ENCODE assay signal across 12 mouse cellular contexts in the genomic region with DNA sequence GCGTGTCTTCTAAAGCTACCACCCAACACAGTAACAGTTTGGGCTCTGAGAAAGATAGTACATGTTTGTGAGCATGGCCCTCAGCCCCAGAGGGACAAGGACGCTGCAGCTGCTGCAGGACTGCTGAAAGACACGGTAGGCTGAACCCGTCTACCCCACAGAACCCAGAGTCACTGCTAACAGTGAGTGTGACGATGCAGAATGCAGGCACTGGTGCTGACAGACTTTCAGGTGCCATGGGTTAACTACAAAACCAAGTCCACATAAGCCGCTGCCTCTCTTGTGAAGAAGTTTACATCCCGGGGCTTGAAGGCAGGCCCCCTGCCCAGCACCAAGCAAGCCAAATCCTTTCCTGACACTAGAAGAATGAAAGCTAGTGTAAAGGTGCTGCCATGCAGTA. TPM values are rescaled to one million over a fixed set of nuclear protein-coding genes. Genes with fewer than 3 reads are reported as not detected.
DNase-seq lines count a peak whose midpoint lies in the region; ATAC-seq and TF ChIP-seq lines count a peak whose summit lies in the region.
"Had no signal": no experiment of that assay in that cellular context is flagged by ENCODE, and none has a peak within 500 bp of the region (broad histone marks: within the 10 kb centered on the region; RNA-seq: fewer than 3 reads in every experiment).

No protein-coding gene starts in this region.

- TF ChIP-seq CTCF in layer of hippocampus, adult 2 months (conservative IDR thresholded peaks at IDR 0.05), result no peak

- no peaks in the 10 kb centered on the region for H3K27me3 ChIP-seq in forebrain, embryonic 13.5 days
- no peaks in the 10 kb centered on the region for H3K27me3 ChIP-seq in forebrain, embryonic 14.5 days (replicated peaks; ENCODE audit: control insufficient read depth, insufficient read depth, low read length)
- H3K27me3 ChIP-seq in hindbrain, embryonic 11.5 days (ENCODE audit: control insufficient read depth, insufficient read depth, low read length), result no peaks in the 10 kb centered on the region

- WGBS in forebrain, embryonic 13.5 days, result 77% methylated on average over 7 of the region's 7 CpGs
- 87% methylated on average over 7 of the region's 7 CpGs for WGBS in forebrain, embryonic 14.5 days
- WGBS in hindbrain, embryonic 11.5 days, result 87% methylated on average over 7 of the region's 7 CpGs
- 88% methylated on average over 7 of the region's 7 CpGs for WGBS in macrophage (ENCODE audit: missing documents)

- H3K9me3 ChIP-seq in forebrain, embryonic 13.5 days (replicated peaks), result no peaks in the 10 kb centered on the region
- H3K9me3 ChIP-seq in forebrain, embryonic 14.5 days (replicated peaks; ENCODE audit: control insufficient read depth, low read length), result no peaks in the 10 kb centered on the region
- no peaks in the 10 kb centered on the region for H3K9me3 ChIP-seq in hindbrain, embryonic 11.5 days (ENCODE audit: control insufficient read depth, low read length)

- no peak overlapping the region for H3K27ac ChIP-seq in forebrain, embryonic 13.5 days
- H3K27ac ChIP-seq in forebrain, embryonic 14.5 days (ENCODE audit: low read depth, low read length), result no peak overlapping the region
- H3K27ac ChIP-seq in layer of hippocampus, adult 2 months, result peak overlapping the region; percentile 98
- H3K27ac ChIP-seq in hindbrain, embryonic 11.5 days (ENCODE audit: low read depth, low read length), result no peak overlapping the region
- H3K27ac ChIP-seq in macrophage, result peak overlapping the region; percentile 77

- no peak for DNase-seq in forebrain, embryonic 14.5 days (ENCODE audit: low spot score)
- DNase-seq in layer of hippocampus, adult 2 months (ENCODE audit: low spot score in 2 of 2), result no peak
- no peak for DNase-seq in layer of hippocampus, postnatal 10 days (ENCODE audit: low spot score in 2 of 2)
- no peak for DNase-seq in hindbrain, embryonic 11.5 days (ENCODE audit: low spot score)
- DNase-seq in left cerebral cortex, postnatal 36 days (ENCODE audit: low spot score in 2 of 2), result no peak
- DNase-seq: adrenal gland, postnatal 25 days; cerebellum, adult 9-10 months; right cerebral cortex, adult 18-20 months had no signal

- peak overlapping the region; percentile 88; the same call in 1 of the 2 replicates for H3K4me2 ChIP-seq in forebrain, embryonic 13.5 days
- H3K4me2 ChIP-seq in forebrain, embryonic 14.5 days (ENCODE audit: low read length), result no peak overlapping the region
- H3K4me2 ChIP-seq in hindbrain, embryonic 11.5 days (replicated peaks; ENCODE audit: low read depth, low read length), result 0 out of 2 replicates have a peak overlapping the region, but pooled peaks have one; percentile 7

- H3K4me1 ChIP-seq in forebrain, embryonic 13.5 days, result peaks cover 41% of the 10 kb centered on the region
- H3K4me1 ChIP-seq in forebrain, embryonic 14.5 days (ENCODE audit: control insufficient read depth, insufficient read depth, low read length), result peaks cover 13% of the 10 kb centered on the region
- H3K4me1 ChIP-seq in hindbrain, embryonic 11.5 days (replicated peaks; ENCODE audit: control insufficient read depth, insufficient read depth, low read length), result 0 out of 2 replicates have a peak, but pooled peaks cover 12% of the 10 kb centered on the region

- intact Hi-C loops in left cerebral cortex, postnatal 36 days (cut with DNase I), result no loop called here

- no peak for ATAC-seq in forebrain, embryonic 13.5 days
- ATAC-seq in forebrain, embryonic 14.5 days, result no peak
- ATAC-seq in hindbrain, embryonic 11.5 days (ENCODE audit: low FRiP score), result no peak
- no peak for ATAC-seq in activated CD4-positive, CD25-positive, alpha-beta regulatory T cell, adult 4 months

- H3K79me2 ChIP-seq in macrophage (ENCODE audit: inconsistent target), result peaks cover 71% of the 10 kb centered on the region

- H3K36me3 ChIP-seq in forebrain, embryonic 13.5 days (ENCODE audit: poor library complexity, severe bottlenecking), result peaks cover 38% of the 10 kb centered on the region
- H3K36me3 ChIP-seq in forebrain, embryonic 14.5 days (ENCODE audit: control insufficient read depth, insufficient read depth, low read length), result peaks cover 40% of the 10 kb centered on the region
- peaks cover 10% of the 10 kb centered on the region for H3K36me3 ChIP-seq in hindbrain, embryonic 11.5 days (ENCODE audit: control insufficient read depth, insufficient read depth, low read length)
- H3K36me3 ChIP-seq in macrophage (ENCODE audit: inconsistent target), result peaks cover 28% of the 10 kb centered on the region

- H3K4me3 ChIP-seq in forebrain, embryonic 13.5 days, result no peak overlapping the region
- H3K4me3 ChIP-seq in forebrain, embryonic 14.5 days (ENCODE audit: low read depth, low read length), result no peak overlapping the region
- no peak overlapping the region for H3K4me3 ChIP-seq in layer of hippocampus, adult 2 months
- H3K4me3 ChIP-seq in hindbrain, embryonic 11.5 days (ENCODE audit: low read depth, low read length), result no peak overlapping the region
- H3K4me3 ChIP-seq in macrophage (ENCODE audit: inconsistent target), result no peak overlapping the region

- H3K9ac ChIP-seq in forebrain, embryonic 13.5 days, result 0 out of 2 replicates have a peak overlapping the region, but pooled peaks have one; percentile 94
- no peak overlapping the region for H3K9ac ChIP-seq in forebrain, embryonic 14.5 days (ENCODE audit: low read length)
- no peak overlapping the region; the same call in 1 of the 2 replicates for H3K9ac ChIP-seq in hindbrain, embryonic 11.5 days (ENCODE audit: low read depth, low read length)

RNA-seq across cellular contexts. Expression of a gene that starts 2.6 kb away (rescaled TPM):
- 488 and 509 TPM in 2 replicates for polyA plus RNA-seq in forebrain, embryonic 13.5 days (2015; fragmentation: Nextera tagmentation; extraction: Ambion mirVana)
- polyA plus RNA-seq in forebrain, embryonic 14.5 days (2014; fragmentation: Nextera tagmentation; extraction: Ambion mirVana), result 497 and 526 TPM in 2 replicates
- total RNA-seq in layer of hippocampus, adult 2 months (2021), result 100 to 1,000 TPM; 285 to 286 TPM
- total RNA-seq in layer of hippocampus, postnatal 10 days (2021), result 100 to 1,000 TPM; 278 to 287 TPM
- polyA plus RNA-seq in hindbrain, embryonic 11.5 days (2014; fragmentation: Nextera tagmentation; extraction: Ambion mirVana), result 456 and 518 TPM in 2 replicates
- total RNA-seq in macrophage (2018; cell fraction: chromatin; rRNA removed), result 10 to 100 TPM; 33.9 to 95.1 (median 74.8) TPM
- 100 to 1,000 TPM; 115 to 159 (median 137) TPM for total RNA-seq in macrophage (2018; cell fraction: cytosol; rRNA removed)
- total RNA-seq in macrophage (2018; cell fraction: nucleus; rRNA removed), result 100 to 1,000 TPM in 11 of 26 experiments, 10 to 100 TPM in 15; 64.6 to 150 (median 90.5) TPM
- polyA plus RNA-seq in macrophage (2018), result 72.3 to 130 TPM (median 111 TPM) in 3 replicates
- total RNA-seq in left cerebral cortex, postnatal 36 days (2021), result 100 to 1,000 TPM; 298 to 335 TPM
- polyA plus RNA-seq in activated CD4-positive, CD25-positive, alpha-beta regulatory T cell, adult 4 months (2017; shearing (Covaris generic)), result 10 to 100 TPM; 21.3 to 27.1 TPM

RNA-seq across cellular contexts. Expression of a gene that starts 53.9 kb away (rescaled TPM):
- polyA plus RNA-seq in forebrain, embryonic 13.5 days (2015; fragmentation: Nextera tagmentation; extraction: Ambion mirVana), result 1.1 and 1.9 TPM in 2 replicates
- polyA plus RNA-seq in forebrain, embryonic 14.5 days (2014; fragmentation: Nextera tagmentation; extraction: Ambion mirVana), result 2.4 TPM in 2 replicates
- total RNA-seq in layer of hippocampus, adult 2 months (2021), result under 1 TPM in 1 of 2 experiments, not detected in 1; 0.34 TPM
- total RNA-seq in layer of hippocampus, postnatal 10 days (2021), result under 1 TPM; 0.45 to 0.75 TPM
- 3.4 and 4.5 TPM in 2 replicates for polyA plus RNA-seq in hindbrain, embryonic 11.5 days (2014; fragmentation: Nextera tagmentation; extraction: Ambion mirVana)
- 1 to 10 TPM in 3 of 26 experiments, under 1 TPM in 2, not detected in 21; 0.45 to 1.8 (median 1.2) TPM for total RNA-seq in macrophage (2018; cell fraction: chromatin; rRNA removed)
- total RNA-seq in macrophage (2018; cell fraction: cytosol; rRNA removed), result not detected
- under 1 TPM in 4 of 26 experiments, not detected in 22; 0.32 to 0.82 (median 0.37) TPM for total RNA-seq in macrophage (2018; cell fraction: nucleus; rRNA removed)
- not detected in 3 replicates for polyA plus RNA-seq in macrophage (2018)
- total RNA-seq in left cerebral cortex, postnatal 36 days (2021), result under 1 TPM in 1 of 2 experiments, not detected in 1; 0.18 TPM
- not detected for polyA plus RNA-seq in activated CD4-positive, CD25-positive, alpha-beta regulatory T cell, adult 4 months (2017; shearing (Covaris generic))
- total RNA-seq: monocyte, adult 5-6 weeks had no signal

Comparison
In these comparisons a context has a peak if more than half of its experiments do, and no peak if none do; other contexts are left out.
1. H3K27ac ChIP-seq: peak in layer of hippocampus, adult 2 months (single experiment) and macrophage (single experiment); none in forebrain, embryonic 13.5 days (single experiment), forebrain, embryonic 14.5 days (single experiment) and hindbrain, embryonic 11.5 days (single experiment).